Mouse (Mus musculus) embryonic facial prominence, embryonic 10.5 days (tissue): ENCODE data around the gene Shld2. TPM values are rescaled to one million over a fixed set of nuclear protein-coding genes. Genes with fewer than 3 reads are reported as not detected.
"Not testable (repeated sequence)": the region's sequence is repeated elsewhere in the genome, so short reads cannot be mapped to it uniquely, and the experiment has no call there.

Experiments
- DNase-seq: peaks from one replicate; pipeline ENCODE4 v3.0.0-alpha.2; 2017; ENCODE audit warnings: low spot score
- H3K27ac ChIP-seq: fragments of 300-500 bp; sonication (generic); replicated peaks from 2 replicates; pipeline ENCODE4 v1.5.1; 2016; ENCODE audit warnings: mild to moderate bottlenecking
- H3K27me3 ChIP-seq: fragments of 300-500 bp; sonication (generic); replicated peaks from 2 replicates; pipeline ENCODE4 v1.6.1; 2016; ENCODE audit warnings: low read depth, mild to moderate bottlenecking; ENCODE audit not compliant: poor library complexity, severe bottlenecking
- H3K36me3 ChIP-seq: fragments of 300-500 bp; sonication (generic); replicated peaks from 2 replicates; pipeline ENCODE4 v1.6.1; 2016; ENCODE audit warnings: mild to moderate bottlenecking, moderate library complexity
- H3K4me1 ChIP-seq: fragments of 300-500 bp; sonication (generic); 2 replicates; pipeline ENCODE4 v1.6.1; 2016
- H3K4me3 ChIP-seq: fragments of 300-500 bp; sonication (generic); 2 replicates; pipeline ENCODE4 v1.5.1; 2016; ENCODE audit warnings: mild to moderate bottlenecking, moderate library complexity
- H3K9me3 ChIP-seq: fragments of 300-500 bp; sonication (generic); 2 replicates; pipeline ENCODE4 v1.6.1; 2016; ENCODE audit warnings: mild to moderate bottlenecking
- WGBS: fragments of 180-500 bp; shearing (Covaris S2); methylation state at CpG from one replicate; pipeline ENCODE4 v1.1.7; 2016; 5-methylcytosine and 5-hydroxymethylcytosine counted together
- polyA plus RNA-seq: library from polyadenylated mRNA; unstranded; fragments of >200 nt; fragmentation: Nextera tagmentation; extraction: Ambion mirVana; gene quantifications from 2 replicates; pipeline ENCODE4 v1.2.1, GENCODE M21; 2016

Gene Shld2
- polyA plus RNA-seq, 1 experiment from 2014 or later: 8.3 TPM

DNA sequence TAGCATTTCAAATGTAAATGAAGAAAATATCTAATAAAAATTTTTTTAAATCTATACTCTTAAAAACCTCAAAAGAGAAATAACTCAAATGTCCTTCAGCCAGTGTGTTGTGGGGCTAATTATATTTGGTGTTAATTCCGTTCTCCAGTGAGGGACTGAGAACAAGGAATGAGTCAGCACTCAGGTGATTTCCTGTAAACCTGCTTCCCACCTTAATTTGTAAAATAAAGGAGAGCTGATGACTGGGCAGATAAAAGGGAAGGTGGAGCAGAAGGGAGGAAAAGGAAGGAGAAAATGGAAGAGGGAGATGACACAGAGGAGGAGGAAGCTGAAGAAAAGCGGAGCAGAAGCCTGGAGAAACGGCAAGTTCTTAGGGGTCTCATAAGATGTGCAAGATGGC is 51.8 kb downstream of the Shld2 start:
- 72% methylated on average over 3 of the region's 3 CpGs for WGBS
- not testable (repeated sequence) for H3K4me3 ChIP-seq, H3K27me3 ChIP-seq, DNase-seq, H3K27ac ChIP-seq, H3K4me1 ChIP-seq, H3K9me3 ChIP-seq, H3K36me3 ChIP-seq

DNA sequence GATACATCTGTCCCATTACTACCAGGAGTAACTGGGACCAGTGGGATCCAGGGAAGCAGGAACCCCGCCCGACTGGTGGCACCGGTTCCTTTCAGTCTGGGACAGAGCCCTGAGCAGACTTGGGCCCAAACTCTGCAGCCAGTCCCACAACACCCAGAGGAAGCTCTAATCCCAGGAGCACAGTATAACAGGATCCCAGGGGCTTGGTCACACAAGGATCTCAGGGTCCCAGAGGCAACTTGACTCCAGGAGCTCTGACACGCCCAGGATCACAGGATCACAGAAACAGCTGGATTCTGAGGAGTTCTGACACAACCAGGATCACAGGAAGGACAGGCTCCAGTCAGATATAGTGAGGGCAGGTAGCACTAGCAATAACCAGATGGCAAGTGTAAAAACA is 57.0 kb downstream of the Shld2 start:
- WGBS: 82% methylated on average over 4 of the region's 4 CpGs
- no peak for DNase-seq
- no peak overlapping the region for H3K4me3 ChIP-seq

GRCm38 (mm10) chr14:34252470-34253145 is 57.7 kb downstream of the Shld2 start:
- DNase-seq: no peak
- Histone ChIP-seq H3K27ac (no peak overlapping the region), H3K4me3 (no peak overlapping the region), H3K36me3 (no peaks in the 10 kb centered on the region), H3K27me3 (no peaks in the 10 kb centered on the region), H3K4me1 (no peaks in the 10 kb centered on the region), H3K9me3 (no peaks in the 10 kb centered on the region)
- 75% methylated on average over 6 of the region's 6 CpGs for WGBS

More for the DNA sequence above, 57.0 kb downstream of the Shld2 start:
- Histone ChIP-seq H3K36me3 (no peaks in the 10 kb centered on the region), H3K4me1 (no peaks in the 10 kb centered on the region), H3K27ac (no peak overlapping the region), H3K27me3 (no peaks in the 10 kb centered on the region), H3K9me3 (no peaks in the 10 kb centered on the region)

- Histone ChIP-seq H3K27me3 (no peaks in the 10 kb centered on the region), H3K27ac (no peak overlapping the region), H3K9me3 (no peaks in the 10 kb centered on the region), H3K4me3 (no peak overlapping the region), H3K4me1 (no peaks in the 10 kb centered on the region), H3K36me3 (no peaks in the 10 kb centered on the region)
- DNase-seq: no peak
- WGBS: 87% methylated on average over 6 of the region's 6 CpGs
Observed at GRCm38 (mm10) chr14:34240676-34241075, 69.6 kb downstream of the Shld2 start.

- Histone ChIP-seq H3K36me3 (no peaks in the 10 kb centered on the region), H3K27me3 (no peaks in the 10 kb centered on the region), H3K4me3 (no peak overlapping the region), H3K9me3 (no peaks in the 10 kb centered on the region), H3K4me1 (no peaks in the 10 kb centered on the region), H3K27ac (no peak overlapping the region)
- DNase-seq: no peak
- WGBS: 87% methylated on average over 10 of the region's 10 CpGs
Observed at GRCm38 (mm10) chr14:34240263-34240662, 70.0 kb downstream of the Shld2 start.

- no peaks in the 10 kb centered on the region for H3K36me3 ChIP-seq
- H3K4me3 ChIP-seq: peak overlapping the region; percentile 51
- H3K9me3 ChIP-seq: no peaks in the 10 kb centered on the region
- H3K27ac ChIP-seq: no peak overlapping the region
- H3K27me3 ChIP-seq: no peaks in the 10 kb centered on the region
- peak; percentile 83 for DNase-seq
- peaks cover 7% of the 10 kb centered on the region for H3K4me1 ChIP-seq
- 4% methylated on average over 16 of the region's 16 CpGs for WGBS
Observed at GRCm38 (mm10) chr14:34234630-34235380, 75.5 kb downstream of the Shld2 start.

- DNase-seq: no peak
- Histone ChIP-seq H3K27me3 (no peaks in the 10 kb centered on the region), H3K4me1 (peaks cover 7% of the 10 kb centered on the region), H3K9me3 (no peaks in the 10 kb centered on the region), H3K4me3 (no peak overlapping the region), H3K27ac (no peak overlapping the region), H3K36me3 (no peaks in the 10 kb centered on the region)
- 67% methylated on average over 4 of the region's 4 CpGs for WGBS
Observed at GRCm38 (mm10) chr14:34233846-34234245, 76.4 kb downstream of the Shld2 start.

DNA sequence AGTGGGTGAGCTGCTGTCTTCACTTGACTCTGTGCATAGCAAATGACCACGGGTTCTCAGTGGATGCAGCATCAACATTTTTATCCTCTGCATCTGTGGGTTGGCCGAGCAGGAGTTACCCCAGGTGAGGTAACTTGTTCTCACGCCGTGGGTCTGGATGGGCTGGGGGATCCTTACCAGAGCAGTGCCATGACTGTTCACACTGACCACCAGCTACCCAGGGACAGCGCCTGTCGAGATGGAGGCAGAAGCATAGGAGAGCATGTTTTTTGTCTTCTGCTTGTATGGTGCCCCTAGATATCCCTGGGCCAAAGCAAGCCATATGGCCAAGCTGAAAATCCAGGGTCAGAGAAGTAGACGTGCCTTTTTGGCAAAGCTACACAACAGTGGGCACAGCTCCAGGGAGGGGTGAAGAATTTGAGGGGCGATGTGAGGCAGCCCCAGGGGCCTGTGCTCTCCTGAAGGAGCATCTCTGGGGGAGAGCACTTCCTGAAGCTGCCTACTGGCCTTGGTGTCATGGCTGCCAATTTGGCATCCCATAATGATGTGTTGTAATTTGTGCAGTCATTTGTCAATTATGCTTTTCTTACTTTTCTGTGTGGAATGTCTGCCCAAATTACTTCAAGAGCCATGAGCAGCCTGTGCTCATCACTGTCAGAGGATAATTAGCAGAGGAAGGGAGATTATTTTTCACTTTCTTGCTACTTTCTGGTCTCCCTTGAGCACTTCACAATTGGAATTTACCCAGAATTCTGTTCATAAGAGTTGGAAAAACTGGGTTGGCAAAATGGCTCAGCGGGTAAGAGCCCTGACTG is 77.2 kb downstream of the Shld2 start:
- H3K9me3 ChIP-seq: no peaks in the 10 kb centered on the region
- no peaks in the 10 kb centered on the region for H3K36me3 ChIP-seq
- H3K4me3 ChIP-seq: no peak overlapping the region
- no peak for DNase-seq
- no peak overlapping the region for H3K27ac ChIP-seq
- no peaks in the 10 kb centered on the region for H3K27me3 ChIP-seq
- 81% methylated on average over 9 of the region's 9 CpGs for WGBS
- H3K4me1 ChIP-seq: peaks cover 7% of the 10 kb centered on the region

- H3K4me1 ChIP-seq: peaks cover 7% of the 10 kb centered on the region
- H3K27ac ChIP-seq: no peak overlapping the region
- DNase-seq: no peak
- no peaks in the 10 kb centered on the region for H3K36me3 ChIP-seq
- 54% methylated on average over 7 of the region's 7 CpGs for WGBS
- no peak overlapping the region for H3K4me3 ChIP-seq
- H3K27me3 ChIP-seq: no peaks in the 10 kb centered on the region
- H3K9me3 ChIP-seq: no peaks in the 10 kb centered on the region
Observed at GRCm38 (mm10) chr14:34232340-34232739, 78.0 kb downstream of the Shld2 start.

- no peaks in the 10 kb centered on the region for H3K4me1 ChIP-seq
- no peak for DNase-seq
- H3K9me3 ChIP-seq: no peaks in the 10 kb centered on the region
- 91% methylated on average over 10 of the region's 10 CpGs for WGBS
- H3K4me3 ChIP-seq: no peak overlapping the region
- no peak overlapping the region for H3K27ac ChIP-seq
- no peaks in the 10 kb centered on the region for H3K27me3 ChIP-seq
- H3K36me3 ChIP-seq: no peaks in the 10 kb centered on the region
Observed at GRCm38 (mm10) chr14:34228830-34229506, 81.3 kb downstream of the Shld2 start.

DNA sequence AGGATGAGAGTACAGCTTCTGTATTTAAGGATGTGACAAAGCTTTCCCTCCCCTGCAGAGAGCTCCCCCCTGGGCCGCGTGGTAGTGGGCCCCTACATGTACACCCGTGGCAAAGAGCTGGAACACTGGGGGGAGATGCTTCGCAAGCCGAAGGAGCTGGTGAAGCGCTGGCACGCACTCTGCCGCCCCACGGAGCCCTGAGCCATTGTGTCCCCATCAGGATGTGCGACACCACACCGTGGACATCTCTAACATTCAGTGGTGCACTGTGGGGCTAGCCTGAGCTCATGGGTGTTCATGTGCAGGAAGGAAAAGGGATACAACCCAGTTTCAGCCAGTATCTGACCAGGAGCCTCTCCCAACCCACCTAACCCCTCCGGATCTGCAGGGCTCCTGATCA is 82.3 kb downstream of the Shld2 start:
- WGBS: 83% methylated on average over 12 of the region's 12 CpGs
- Histone ChIP-seq H3K27me3 (no peaks in the 10 kb centered on the region), H3K4me3 (no peak overlapping the region), H3K36me3 (no peaks in the 10 kb centered on the region), H3K27ac (no peak overlapping the region), H3K4me1 (no peaks in the 10 kb centered on the region), H3K9me3 (no peaks in the 10 kb centered on the region)
- no peak for DNase-seq

DNA sequence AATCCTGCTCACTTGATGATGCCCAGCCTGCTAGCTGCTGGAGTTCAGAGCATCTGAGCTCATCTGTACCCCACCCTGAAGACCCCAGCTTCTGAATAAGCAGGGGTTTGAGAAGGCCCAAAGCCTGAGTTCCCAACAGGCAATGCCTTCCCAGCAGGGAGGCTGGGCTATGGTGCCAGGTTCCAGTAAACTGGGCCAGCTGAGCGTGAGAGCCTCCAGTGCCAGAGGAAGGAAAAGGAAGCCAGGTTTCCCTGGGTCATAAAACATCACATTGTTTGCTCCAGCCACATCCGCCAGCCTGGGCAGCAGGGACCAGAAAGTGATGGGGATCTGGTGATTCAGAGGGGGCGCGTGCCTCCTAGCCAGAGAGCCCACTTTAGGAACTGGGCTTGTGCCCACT is 83.7 kb downstream of the Shld2 start:
- no peak for DNase-seq

More for the DNA sequence above, 83.7 kb downstream of the Shld2 start:
- Histone ChIP-seq H3K27me3 (peaks cover 11% of the 10 kb centered on the region), H3K4me1 (no peaks in the 10 kb centered on the region), H3K27ac (no peak overlapping the region), H3K4me3 (no peak overlapping the region), H3K9me3 (no peaks in the 10 kb centered on the region), H3K36me3 (no peaks in the 10 kb centered on the region)
- WGBS: 80% methylated on average over 4 of the region's 4 CpGs
